Mouse (Mus musculus) ovary, postnatal 10 days (tissue): ENCODE measurements around the gene Gm11437.

Experiments used
- DNase-seq: peaks from one replicate; pipeline ENCODE4 v3.0.0; 2022; ENCODE audit warnings: low spot score

The Gm11437 gene

DNA sequence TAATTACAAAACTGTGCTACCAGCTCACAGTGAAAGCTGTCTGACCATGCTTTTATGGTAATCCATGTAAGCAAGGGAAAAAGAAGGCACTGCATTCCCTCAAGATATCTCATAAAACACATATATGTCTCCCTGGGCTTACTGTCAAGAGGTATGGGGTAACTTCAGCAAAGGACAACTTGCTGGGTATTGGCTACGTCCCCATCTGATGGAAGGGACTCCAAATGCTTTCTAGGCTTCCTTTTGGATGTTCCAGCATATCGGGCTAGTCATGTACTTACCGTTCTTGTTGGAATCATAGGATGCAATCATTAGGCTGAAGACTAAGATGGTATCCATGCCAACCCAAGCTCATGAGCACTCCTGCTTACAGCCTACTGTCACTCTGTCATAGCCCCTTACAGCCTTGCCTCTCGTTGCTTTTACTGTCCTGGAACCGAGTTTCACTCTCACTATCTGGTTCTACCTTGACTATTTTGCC lies at the start of gene Gm11437:
TSS of gene Gm11437 (minus strand) at position 431 of the 481 bp plus-strand sequence.
- DNase-seq = no peak

DNA sequence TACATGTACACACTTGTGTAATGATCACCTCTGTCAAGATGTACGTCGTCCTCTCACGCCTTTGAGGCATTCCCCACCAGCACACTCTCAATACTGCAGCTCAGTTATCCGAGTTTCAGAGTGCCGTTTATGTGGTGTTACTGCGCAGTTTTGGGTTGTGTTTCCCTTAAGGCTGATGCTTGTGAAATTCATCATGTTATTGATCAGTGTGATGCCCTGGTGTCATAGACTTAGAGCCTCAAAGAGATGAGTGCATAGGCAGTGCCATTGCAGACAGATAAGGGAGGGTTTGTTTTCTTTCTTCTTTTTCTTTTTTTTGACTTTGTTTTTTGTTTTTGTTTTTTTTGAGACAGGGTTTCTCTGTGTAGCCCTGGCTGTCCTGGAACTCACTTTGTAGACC lies 43.6 kb upstream of the Gm11437 start:
- no peak for DNase-seq

GRCm38 (mm10) chr11:84205776-84206175 lies 38.5 kb upstream of the Gm11437 start:
- DNase-seq = no peak

GRCm38 (mm10) chr11:84197607-84198402 lies 30.5 kb upstream of the Gm11437 start:
- no peak for DNase-seq

- no peak for DNase-seq
These were observed 27.5 kb upstream of the Gm11437 start for GRCm38 (mm10) chr11:84194751-84195150.

DNA sequence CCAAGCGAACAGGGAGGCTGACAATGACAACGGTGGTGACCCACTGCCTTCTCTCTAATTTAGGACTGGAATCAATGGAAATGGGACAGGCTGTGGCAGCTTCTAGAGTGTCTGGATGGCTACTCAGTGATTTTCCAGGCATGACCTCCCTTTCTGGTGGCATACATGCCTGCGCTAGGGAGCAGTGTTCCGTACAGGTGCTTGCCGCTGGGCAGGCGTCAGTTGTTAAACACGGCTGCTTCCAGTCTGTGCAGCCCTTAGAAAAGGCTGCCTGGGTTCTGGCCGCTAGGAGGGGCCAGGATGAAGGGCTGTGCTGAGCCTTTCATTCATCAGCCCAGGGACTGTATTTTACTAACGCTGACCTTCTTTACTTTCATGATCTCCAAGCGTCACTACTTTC lies 26.0 kb upstream of the Gm11437 start:
- DNase-seq = no peak

DNA sequence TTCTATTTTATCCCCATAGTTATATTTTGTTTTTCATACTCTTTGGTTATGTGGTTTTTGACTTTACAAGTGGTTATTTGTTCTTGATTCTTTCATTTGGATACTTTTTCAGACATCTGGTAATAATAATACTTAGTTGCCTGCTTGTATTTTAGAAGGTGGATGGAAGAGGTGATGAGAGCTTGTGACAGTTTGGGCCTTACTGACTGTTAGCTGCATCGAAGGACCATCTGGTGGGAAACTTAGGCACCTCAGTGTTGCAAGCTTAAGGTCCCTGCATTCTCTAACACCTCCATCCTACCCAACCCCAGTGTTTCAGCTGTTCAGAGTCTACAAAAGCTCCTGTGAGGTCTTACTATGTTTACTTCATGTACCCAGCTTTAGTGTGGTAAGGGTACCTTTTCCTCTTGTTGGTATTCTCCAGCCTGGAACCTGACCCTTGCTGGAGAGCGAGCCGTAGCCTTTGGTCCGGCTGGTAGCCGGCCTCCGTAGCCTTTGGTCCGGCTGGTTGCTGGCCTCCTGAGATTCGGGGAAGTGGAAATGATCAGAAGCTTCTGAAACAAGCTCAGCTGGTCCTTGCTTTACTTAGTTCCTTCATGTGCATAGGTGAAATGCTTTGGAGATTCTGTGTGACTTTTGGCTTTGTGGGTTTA lies 23.4 kb upstream of the Gm11437 start:
- DNase-seq = no peak

GRCm38 (mm10) chr11:84188530-84188929 lies 21.3 kb upstream of the Gm11437 start:
- DNase-seq = no peak

DNA sequence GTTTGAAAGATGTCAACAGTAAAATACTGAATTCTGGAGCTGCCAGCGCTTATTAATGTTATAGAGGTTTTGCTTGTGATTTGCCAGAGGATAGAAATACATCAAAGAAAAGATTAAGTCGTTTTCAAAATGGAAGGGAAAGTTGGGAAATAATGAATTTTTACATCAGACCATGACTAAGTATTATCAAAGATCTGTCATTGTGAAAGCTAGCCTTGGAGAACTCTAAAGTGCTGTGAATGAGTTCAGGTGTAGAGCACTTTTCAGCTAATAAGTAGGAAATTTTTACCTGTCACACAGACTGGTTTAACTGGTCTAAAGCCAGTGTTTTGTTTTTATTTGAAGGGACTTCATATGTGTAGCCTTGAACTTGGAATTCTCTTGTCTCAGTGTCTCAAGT lies 14.0 kb upstream of the Gm11437 start:
- no peak for DNase-seq

GRCm38 (mm10) chr11:84179954-84180598 lies 12.8 kb upstream of the Gm11437 start:
- DNase-seq = peak; percentile 66

GRCm38 (mm10) chr11:84179226-84179953 lies 12.1 kb upstream of the Gm11437 start:
- DNase-seq = peak; percentile 86

DNA sequence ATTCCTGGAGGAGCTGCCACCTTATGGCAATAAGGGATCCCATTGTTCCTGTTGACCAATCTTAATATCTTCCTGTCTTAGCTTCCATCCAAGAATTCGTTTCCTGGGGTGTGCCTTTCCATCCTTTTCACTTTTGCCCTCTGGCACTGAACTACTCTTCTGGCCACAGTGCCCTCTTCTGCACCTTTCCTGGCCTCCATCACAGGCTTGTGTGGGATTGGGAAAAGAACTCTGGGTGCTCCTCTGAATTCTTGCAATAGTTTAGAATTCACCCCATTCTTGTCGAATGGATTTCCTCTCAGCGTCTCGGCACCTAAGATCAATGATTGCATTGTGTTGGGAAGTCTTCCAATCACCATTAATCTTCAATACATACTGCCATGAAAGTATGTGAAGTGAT lies 11.3 kb upstream of the Gm11437 start:
- DNase-seq = no peak

GRCm38 (mm10) chr11:84172539-84173435 lies 5.5 kb upstream of the Gm11437 start:
- DNase-seq = no peak

DNA sequence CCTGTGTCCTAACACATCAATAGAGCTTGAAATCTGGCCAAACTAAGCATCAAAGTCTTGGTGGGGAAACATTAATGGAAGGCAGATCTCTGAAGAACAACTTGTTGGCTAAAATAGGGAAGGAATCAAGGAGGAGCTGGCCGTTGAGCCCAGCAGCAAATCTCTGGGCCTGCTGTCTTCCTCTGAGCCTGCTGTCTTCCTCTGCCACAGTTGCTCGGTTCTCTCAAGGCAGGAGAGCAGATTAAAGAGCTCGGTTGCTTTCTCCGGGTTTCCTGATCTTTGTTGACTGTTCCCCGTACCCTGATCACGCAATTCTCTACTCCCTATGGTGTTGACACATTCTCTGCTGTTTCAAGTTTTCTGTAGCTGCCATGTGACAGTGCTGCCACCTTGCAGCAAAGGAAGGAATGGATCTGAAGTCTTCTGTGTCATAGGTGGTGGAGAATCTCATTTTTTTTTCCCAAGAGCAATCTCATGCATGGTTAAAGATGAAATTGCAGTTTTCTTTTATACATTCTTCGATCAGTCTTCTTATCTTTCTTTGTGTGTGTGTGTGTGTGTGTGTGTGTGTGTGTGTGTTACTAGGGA lies 1.5 kb upstream of the Gm11437 start:
- no peak for DNase-seq

DNA sequence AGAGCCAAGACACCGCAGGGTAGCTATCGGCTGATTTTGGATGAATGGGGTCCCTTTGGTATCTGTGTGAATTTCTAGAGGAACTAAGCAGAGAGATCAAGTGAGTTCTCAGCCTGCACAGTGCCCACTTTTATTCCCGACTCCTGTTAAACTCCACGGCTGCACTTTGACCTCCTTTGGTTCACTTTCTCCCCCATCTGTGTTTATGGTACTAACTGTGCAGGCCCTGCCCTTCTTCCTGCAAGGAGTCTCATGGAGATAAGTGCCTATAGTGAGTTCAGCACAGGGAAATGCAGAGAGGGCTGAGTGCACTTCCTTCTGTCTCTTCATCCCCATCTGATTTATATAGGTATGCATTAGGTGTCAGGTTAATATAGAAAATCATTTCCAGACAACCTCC lies 2.7 kb downstream of the Gm11437 start:
- DNase-seq = no peak

DNA sequence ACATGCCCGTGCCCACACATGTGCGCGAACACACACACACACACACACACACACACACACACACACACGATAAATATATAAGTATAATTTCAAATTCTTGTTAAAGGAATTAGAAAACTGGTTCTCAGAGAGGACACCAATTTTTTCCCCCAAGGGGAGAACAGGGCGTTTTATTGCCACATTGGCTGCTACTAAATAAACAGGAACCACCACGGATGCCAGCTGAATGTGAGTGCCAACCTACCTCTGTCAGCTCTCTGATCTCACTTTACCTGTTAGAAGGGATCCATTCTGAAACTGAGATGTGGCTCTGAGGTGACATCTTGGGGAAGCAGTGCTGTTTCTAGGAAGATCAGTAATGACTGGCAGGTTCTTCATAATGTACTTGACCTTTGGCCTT lies 3.2 kb downstream of the Gm11437 start:
- DNase-seq = no peak

GRCm38 (mm10) chr11:84156535-84157262 lies 10.6 kb downstream of the Gm11437 start:
- no peak for DNase-seq

DNA sequence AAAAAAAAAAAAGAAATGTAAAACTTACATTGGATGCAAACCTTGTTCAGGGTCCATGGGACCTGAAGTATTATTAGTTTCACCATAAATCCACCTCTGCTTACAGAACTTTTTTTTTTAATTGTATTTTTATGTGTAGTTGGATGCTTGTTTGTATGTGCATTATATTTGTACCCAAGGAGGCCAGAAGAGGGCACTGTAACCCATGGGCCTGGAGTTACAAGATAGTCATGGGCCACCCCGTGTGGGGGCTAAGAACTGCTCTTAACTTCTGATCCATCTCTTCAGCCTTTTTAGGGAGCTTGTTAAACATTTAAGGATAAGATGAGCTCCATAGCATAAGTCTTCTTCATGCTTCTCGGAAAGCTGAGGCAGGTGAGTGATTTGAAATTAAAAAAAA lies 16.4 kb downstream of the Gm11437 start:
- no peak for DNase-seq

- DNase-seq = no peak
These were observed 21.2 kb downstream of the Gm11437 start for GRCm38 (mm10) chr11:84146081-84146480.

DNA sequence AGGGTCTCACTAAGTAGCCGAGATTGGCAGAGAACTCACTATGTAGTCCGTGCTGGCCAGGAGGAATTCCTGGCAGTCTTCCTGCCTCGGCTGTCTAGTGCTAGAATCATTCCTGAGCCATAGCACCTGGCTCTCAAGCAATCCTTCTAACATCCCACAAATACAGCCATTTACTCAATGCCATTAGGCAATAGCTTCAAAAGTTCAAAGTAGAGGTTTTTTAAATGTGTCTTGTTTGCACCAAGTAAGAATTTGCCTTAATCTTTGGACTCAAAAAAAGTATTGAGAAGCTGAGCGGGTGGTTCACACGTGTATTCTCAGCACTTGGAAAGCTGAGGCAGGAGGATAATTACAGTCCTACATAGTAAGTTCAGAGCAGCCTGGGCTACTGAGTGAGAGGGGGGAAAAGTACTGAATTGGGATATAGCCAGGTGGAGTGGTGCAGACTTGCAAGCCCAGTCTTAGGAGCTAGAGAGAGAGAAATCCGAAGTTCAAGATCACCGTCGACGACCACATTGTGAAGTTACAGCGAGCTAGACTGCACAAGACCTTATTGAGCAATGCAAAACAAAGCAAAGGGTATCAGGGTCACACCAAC lies 22.0 kb downstream of the Gm11437 start:
- DNase-seq = no peak
